Mouse (Mus musculus): ENCODE measurements at regions not wholly inside any gene's neighbourhood (a gene's known extent, or its start where the extent isn't known, plus 50 kb on each side); places are given as distances from the start of the nearest gene placed in this dataset.
A peak's percentile ranks its signal among the peaks of the same experiment; 100 is the strongest.

GRCm38 (mm10) chr9:122595120-122595943, 151.8 kb upstream of the Topaz1 start:
- 6% methylated on average over 29 of the region's 31 CpGs for WGBS
- no peak for ATAC-seq (ENCODE audit: low read depth)
- H3K9me3 ChIP-seq (ENCODE audit: control insufficient read depth, low read length): no peaks in the 10 kb centered on the region
- peak overlapping the region; percentile 10 for H3K4me2 ChIP-seq (ENCODE audit: low read depth, low read length)
- peaks cover 17% of the 10 kb centered on the region for H3K27me3 ChIP-seq (ENCODE audit: control insufficient read depth, insufficient read depth, low read depth, low read length)
- H3K27ac ChIP-seq (ENCODE audit: low read length): no peak overlapping the region
- H3K4me1 ChIP-seq (replicated peaks; ENCODE audit: control insufficient read depth, insufficient read depth, low read length): no peaks in the 10 kb centered on the region
- H3K9ac ChIP-seq (ENCODE audit: low read length): no peak overlapping the region
- H3K36me3 ChIP-seq (ENCODE audit: control insufficient read depth, insufficient read depth, low read length): no peaks in the 10 kb centered on the region
- no peak overlapping the region for H3K4me3 ChIP-seq (ENCODE audit: low read length)

GRCm38 (mm10) chr9:122603106-122603505, 144.0 kb upstream of the Topaz1 start:
- Histone ChIP-seq H3K9ac (ENCODE audit: low read length) (no peak overlapping the region), H3K4me2 (ENCODE audit: low read depth, low read length) (no peak overlapping the region), H3K4me1 (replicated peaks; ENCODE audit: control insufficient read depth, insufficient read depth, low read length) (no peaks in the 10 kb centered on the region), H3K27ac (ENCODE audit: low read length) (no peak overlapping the region), H3K4me3 (ENCODE audit: low read length) (no peak overlapping the region), H3K9me3 (ENCODE audit: control insufficient read depth, low read length) (no peaks in the 10 kb centered on the region), H3K27me3 (ENCODE audit: control insufficient read depth, insufficient read depth, low read depth, low read length) (no peaks in the 10 kb centered on the region), H3K36me3 (ENCODE audit: control insufficient read depth, insufficient read depth, low read length) (no peaks in the 10 kb centered on the region)
- 62% methylated on average over 2 of the region's 2 CpGs for WGBS
- no peak for ATAC-seq (ENCODE audit: low read depth)

- Histone ChIP-seq H3K27me3 (ENCODE audit: control insufficient read depth, insufficient read depth, low read depth, low read length) (no peaks in the 10 kb centered on the region), H3K36me3 (ENCODE audit: control insufficient read depth, insufficient read depth, low read length) (no peaks in the 10 kb centered on the region), H3K9ac (ENCODE audit: low read length) (no peak overlapping the region), H3K27ac (ENCODE audit: low read length) (no peak overlapping the region), H3K4me1 (replicated peaks; ENCODE audit: control insufficient read depth, insufficient read depth, low read length) (no peaks in the 10 kb centered on the region), H3K4me3 (ENCODE audit: low read length) (no peak overlapping the region), H3K4me2 (ENCODE audit: low read depth, low read length) (no peak overlapping the region), H3K9me3 (ENCODE audit: control insufficient read depth, low read length) (no peaks in the 10 kb centered on the region)
- 84% methylated on average over 5 of the region's 5 CpGs for WGBS
- ATAC-seq (ENCODE audit: low read depth): no peak
Observed at GRCm38 (mm10) chr9:122609616-122610015, 137.5 kb upstream of the Topaz1 start.

GRCm38 (mm10) chr9:122610918-122611317, 136.2 kb upstream of the Topaz1 start:
- WGBS: 86% methylated on average over 10 of the region's 10 CpGs
- no peak overlapping the region for H3K4me3 ChIP-seq (ENCODE audit: low read length)
- no peaks in the 10 kb centered on the region for H3K36me3 ChIP-seq (ENCODE audit: control insufficient read depth, insufficient read depth, low read length)
- no peak overlapping the region for H3K27ac ChIP-seq (ENCODE audit: low read length)
- no peaks in the 10 kb centered on the region for H3K27me3 ChIP-seq (ENCODE audit: control insufficient read depth, insufficient read depth, low read depth, low read length)
- H3K4me1 ChIP-seq (replicated peaks; ENCODE audit: control insufficient read depth, insufficient read depth, low read length): no peaks in the 10 kb centered on the region
- ATAC-seq (ENCODE audit: low read depth): no peak
- H3K9me3 ChIP-seq (ENCODE audit: control insufficient read depth, low read length): no peaks in the 10 kb centered on the region
- no peak overlapping the region for H3K4me2 ChIP-seq (ENCODE audit: low read depth, low read length)
- no peak overlapping the region for H3K9ac ChIP-seq (ENCODE audit: low read length)

GRCm38 (mm10) chr9:122614579-122615252, 132.4 kb upstream of the Topaz1 start:
- Histone ChIP-seq H3K9ac (ENCODE audit: low read length) (no peak overlapping the region), H3K4me2 (ENCODE audit: low read depth, low read length) (no peak overlapping the region), H3K27me3 (ENCODE audit: control insufficient read depth, insufficient read depth, low read depth, low read length) (no peaks in the 10 kb centered on the region), H3K9me3 (ENCODE audit: control insufficient read depth, low read length) (no peaks in the 10 kb centered on the region), H3K4me3 (ENCODE audit: low read length) (no peak overlapping the region), H3K27ac (ENCODE audit: low read length) (no peak overlapping the region), H3K36me3 (ENCODE audit: control insufficient read depth, insufficient read depth, low read length) (no peaks in the 10 kb centered on the region), H3K4me1 (replicated peaks; ENCODE audit: control insufficient read depth, insufficient read depth, low read length) (0 out of 2 replicates have a peak, but pooled peaks cover 7% of the 10 kb centered on the region)
- WGBS: 19% methylated on average over 5 of the region's 5 CpGs
- ATAC-seq (ENCODE audit: low read depth): no peak

GRCm38 (mm10) chr9:122615351-122615750, 131.8 kb upstream of the Topaz1 start:
- H3K4me1 ChIP-seq (replicated peaks; ENCODE audit: control insufficient read depth, insufficient read depth, low read length): 0 out of 2 replicates have a peak, but pooled peaks cover 7% of the 10 kb centered on the region
- H3K4me2 ChIP-seq (ENCODE audit: low read depth, low read length): no peak overlapping the region
- no peak overlapping the region for H3K9ac ChIP-seq (ENCODE audit: low read length)
- H3K9me3 ChIP-seq (ENCODE audit: control insufficient read depth, low read length): no peaks in the 10 kb centered on the region
- no peak overlapping the region for H3K27ac ChIP-seq (ENCODE audit: low read length)
- no peaks in the 10 kb centered on the region for H3K36me3 ChIP-seq (ENCODE audit: control insufficient read depth, insufficient read depth, low read length)
- 11% methylated on average over 4 of the region's 4 CpGs for WGBS
- H3K27me3 ChIP-seq (ENCODE audit: control insufficient read depth, insufficient read depth, low read depth, low read length): no peaks in the 10 kb centered on the region
- ATAC-seq (ENCODE audit: low read depth): peak; percentile 34
- no peak overlapping the region for H3K4me3 ChIP-seq (ENCODE audit: low read length)

- Histone ChIP-seq H3K4me3 (ENCODE audit: low read length) (no peak overlapping the region), H3K4me2 (ENCODE audit: low read depth, low read length) (no peak overlapping the region), H3K9me3 (ENCODE audit: control insufficient read depth, low read length) (no peaks in the 10 kb centered on the region), H3K36me3 (ENCODE audit: control insufficient read depth, insufficient read depth, low read length) (no peaks in the 10 kb centered on the region), H3K27ac (ENCODE audit: low read length) (peak overlapping the region; percentile 61; the same call in 1 of the 2 replicates), H3K27me3 (ENCODE audit: control insufficient read depth, insufficient read depth, low read depth, low read length) (no peaks in the 10 kb centered on the region), H3K9ac (ENCODE audit: low read length) (no peak overlapping the region), H3K4me1 (replicated peaks; ENCODE audit: control insufficient read depth, insufficient read depth, low read length) (0 out of 2 replicates have a peak, but pooled peaks cover 7% of the 10 kb centered on the region)
- ATAC-seq (ENCODE audit: low read depth): peak; percentile 81
- 31% methylated on average over 3 of the region's 3 CpGs for WGBS
Observed at GRCm38 (mm10) chr9:122617793-122618192, 129.4 kb upstream of the Topaz1 start.

GRCm38 (mm10) chr9:122625081-122625480, 122.1 kb upstream of the Topaz1 start:
- H3K27me3 ChIP-seq (ENCODE audit: control insufficient read depth, insufficient read depth, low read depth, low read length): no peaks in the 10 kb centered on the region; the same call in 1 of the 2 replicates
- no peak overlapping the region for H3K4me3 ChIP-seq (ENCODE audit: low read length)
- no peaks in the 10 kb centered on the region for H3K36me3 ChIP-seq (ENCODE audit: control insufficient read depth, insufficient read depth, low read length)
- H3K4me1 ChIP-seq (replicated peaks; ENCODE audit: control insufficient read depth, insufficient read depth, low read length): no peaks in the 10 kb centered on the region
- 94% methylated on average over 1 of the region's 1 CpGs for WGBS
- no peaks in the 10 kb centered on the region for H3K9me3 ChIP-seq (ENCODE audit: control insufficient read depth, low read length)
- H3K9ac ChIP-seq (ENCODE audit: low read length): no peak overlapping the region
- no peak overlapping the region for H3K27ac ChIP-seq (ENCODE audit: low read length)
- H3K4me2 ChIP-seq (ENCODE audit: low read depth, low read length): no peak overlapping the region
- no peak for ATAC-seq (ENCODE audit: low read depth)

- no peak for ATAC-seq (ENCODE audit: low read depth)
- H3K4me1 ChIP-seq (replicated peaks; ENCODE audit: control insufficient read depth, insufficient read depth, low read length): no peaks in the 10 kb centered on the region
- WGBS: 44% methylated on average over 6 of the region's 6 CpGs
- H3K4me2 ChIP-seq (ENCODE audit: low read depth, low read length): no peak overlapping the region
- no peaks in the 10 kb centered on the region for H3K9me3 ChIP-seq (ENCODE audit: control insufficient read depth, low read length)
- no peak overlapping the region for H3K27ac ChIP-seq (ENCODE audit: low read length)
- no peaks in the 10 kb centered on the region; the same call in 1 of the 2 replicates for H3K27me3 ChIP-seq (ENCODE audit: control insufficient read depth, insufficient read depth, low read depth, low read length)
- H3K36me3 ChIP-seq (ENCODE audit: control insufficient read depth, insufficient read depth, low read length): no peaks in the 10 kb centered on the region
- H3K9ac ChIP-seq (ENCODE audit: low read length): no peak overlapping the region
- H3K4me3 ChIP-seq (ENCODE audit: low read length): no peak overlapping the region
Observed at GRCm38 (mm10) chr9:122626346-122626745, 120.8 kb upstream of the Topaz1 start.

Measured in lung, embryonic 16.5 days (tissue).